Mouse (Mus musculus): ENCODE results near the gene Gm49318. TPM values are rescaled to one million over a fixed set of nuclear protein-coding genes. Genes with fewer than 3 reads are reported as not detected.

Gm49318 gene
- polyA plus RNA-seq, 1 experiment from 2014 or later = not detected

- H3K4me1 ChIP-seq (ENCODE audit: insufficient read depth) = 0 out of 2 replicates have a peak, but pooled peaks cover 6% of the 10 kb centered on the region
- no peak for DNase-seq
- 0 out of 2 replicates have a peak, but pooled peaks cover 3% of the 10 kb centered on the region for H3K27me3 ChIP-seq (ENCODE audit: insufficient read depth, low read length)
- no peak overlapping the region for H3K4me2 ChIP-seq (ENCODE audit: low read depth, low read length)
- H3K9me3 ChIP-seq (ENCODE audit: low read length) = no peaks in the 10 kb centered on the region
- no peaks in the 10 kb centered on the region for H3K36me3 ChIP-seq (replicated peaks; ENCODE audit: insufficient read depth, low read length)
- WGBS (ENCODE audit: insufficient replicate concordance) = 82% methylated on average over 7 of the region's 7 CpGs
- no peak for ATAC-seq
- no peak overlapping the region for H3K4me3 ChIP-seq (ENCODE audit: low read depth, low read length)
- no peak overlapping the region for H3K9ac ChIP-seq (replicated peaks)
- no peak overlapping the region for H3K27ac ChIP-seq (ENCODE audit: low read depth)
- TF ChIP-seq CTCF (IDR thresholded peaks at IDR 0.05; ENCODE audit: low read depth) (no peak), EP300 (IDR thresholded peaks at IDR 0.05; ENCODE audit: low read depth) (no peak)
Observed at GRCm38 (mm10) chr9:22089986-22090385, 18.9 kb upstream of the Gm49318 start.

- TF ChIP-seq CTCF (IDR thresholded peaks at IDR 0.05; ENCODE audit: low read depth) = no peak
- no peak for TF ChIP-seq EP300 (IDR thresholded peaks at IDR 0.05; ENCODE audit: low read depth)
- 0 out of 2 replicates have a peak, but pooled peaks cover 6% of the 10 kb centered on the region for H3K4me1 ChIP-seq (ENCODE audit: insufficient read depth)
- H3K27me3 ChIP-seq (ENCODE audit: insufficient read depth, low read length) = 0 out of 2 replicates have a peak, but pooled peaks cover 3% of the 10 kb centered on the region
- no peak overlapping the region for H3K9ac ChIP-seq (replicated peaks)
- H3K36me3 ChIP-seq (replicated peaks; ENCODE audit: insufficient read depth, low read length) = no peaks in the 10 kb centered on the region
- DNase-seq = no peak
- 98% methylated on average over 7 of the region's 7 CpGs for WGBS (ENCODE audit: insufficient replicate concordance)
- ATAC-seq = no peak
- H3K4me2 ChIP-seq (ENCODE audit: low read depth, low read length) = no peak overlapping the region
- H3K4me3 ChIP-seq (ENCODE audit: low read depth, low read length) = no peak overlapping the region
- H3K9me3 ChIP-seq (ENCODE audit: low read length) = no peaks in the 10 kb centered on the region
- H3K27ac ChIP-seq (ENCODE audit: low read depth) = no peak overlapping the region
Observed at GRCm38 (mm10) chr9:22089281-22089680, 18.2 kb upstream of the Gm49318 start.

GRCm38 (mm10) chr9:22087034-22087618 lies 16.1 kb upstream of the Gm49318 start:
- H3K27me3 ChIP-seq (ENCODE audit: insufficient read depth, low read length) = no peaks in the 10 kb centered on the region
- H3K9me3 ChIP-seq (ENCODE audit: low read length) = no peaks in the 10 kb centered on the region
- H3K9ac ChIP-seq (replicated peaks) = no peak overlapping the region
- no peak overlapping the region for H3K4me2 ChIP-seq (ENCODE audit: low read depth, low read length)
- 0 out of 2 replicates have a peak, but pooled peaks cover 6% of the 10 kb centered on the region for H3K4me1 ChIP-seq (ENCODE audit: insufficient read depth)
- no peak overlapping the region for H3K4me3 ChIP-seq (ENCODE audit: low read depth, low read length)
- DNase-seq (no peak), ATAC-seq (no peak)
- WGBS (ENCODE audit: insufficient replicate concordance) = 74% methylated on average over 2 of the region's 2 CpGs
- no peaks in the 10 kb centered on the region for H3K36me3 ChIP-seq (replicated peaks; ENCODE audit: insufficient read depth, low read length)
- no peak overlapping the region for H3K27ac ChIP-seq (ENCODE audit: low read depth)
- TF ChIP-seq CTCF (IDR thresholded peaks at IDR 0.05; ENCODE audit: low read depth) = 0 out of 2 replicates have a peak, but pooled peaks have one; percentile 2
- no peak for TF ChIP-seq EP300 (IDR thresholded peaks at IDR 0.05; ENCODE audit: low read depth)

- Histone ChIP-seq H3K27me3 (ENCODE audit: insufficient read depth, low read length) (no peaks in the 10 kb centered on the region), H3K9me3 (ENCODE audit: low read length) (no peaks in the 10 kb centered on the region), H3K4me2 (ENCODE audit: low read depth, low read length) (peak overlapping the region; percentile 73), H3K9ac (replicated peaks) (peak overlapping the region; percentile 81), H3K4me3 (ENCODE audit: low read depth, low read length) (peak overlapping the region; percentile 68), H3K4me1 (ENCODE audit: insufficient read depth) (0 out of 2 replicates have a peak, but pooled peaks cover 6% of the 10 kb centered on the region), H3K36me3 (replicated peaks; ENCODE audit: insufficient read depth, low read length) (0 out of 2 replicates have a peak, but pooled peaks cover 3% of the 10 kb centered on the region), H3K27ac (ENCODE audit: low read depth) (peak overlapping the region; percentile 82)
- whole genome bisulfite sequencing (ENCODE audit: insufficient replicate concordance) = 87% methylated on average over 6 of the region's 6 CpGs
- ATAC-seq (no peak), DNase-seq (no peak)
- TF ChIP-seq EP300 (IDR thresholded peaks at IDR 0.05; ENCODE audit: low read depth) (no peak), CTCF (IDR thresholded peaks at IDR 0.05; ENCODE audit: low read depth) (no peak)
Observed at GRCm38 (mm10) chr9:22086012-22086411, 15.0 kb upstream of the Gm49318 start.

GRCm38 (mm10) chr9:22085022-22085834 lies 14.2 kb upstream of the Gm49318 start, which contains the start of gene Ecsit:
Ecsit (minus strand) TSS chr9:22085438.
- Histone ChIP-seq H3K4me2 (ENCODE audit: low read depth, low read length) (peak within 1 kb of the TSS; percentile 73), H3K9ac (replicated peaks) (peak within 1 kb of the TSS; percentile 81), H3K27ac (ENCODE audit: low read depth) (peak within 1 kb of the TSS; percentile 82), H3K4me1 (ENCODE audit: insufficient read depth) (0 out of 2 replicates have a peak, but pooled peaks cover 6% of the 10 kb centered on the region), H3K4me3 (ENCODE audit: low read depth, low read length) (peak within 1 kb of the TSS; percentile 68), H3K9me3 (ENCODE audit: low read length) (no peaks in the 10 kb centered on the region), H3K27me3 (ENCODE audit: insufficient read depth, low read length) (no peaks in the 10 kb centered on the region), H3K36me3 (replicated peaks; ENCODE audit: insufficient read depth, low read length) (0 out of 2 replicates have a peak, but pooled peaks cover 3% of the 10 kb centered on the region)
- WGBS (ENCODE audit: insufficient replicate concordance) = under 1% methylated on average over 48 of the region's 48 CpGs
- peak; percentile 30; the same call in 1 of the 2 replicates for TF ChIP-seq EP300 (IDR thresholded peaks at IDR 0.05; ENCODE audit: low read depth)
- no peak for TF ChIP-seq CTCF (IDR thresholded peaks at IDR 0.05; ENCODE audit: low read depth)
- DNase-seq (peak; percentile 92), ATAC-seq (peak; percentile 99)

- 25% methylated on average over 4 of the region's 4 CpGs for WGBS (ENCODE audit: insufficient replicate concordance)
- H3K36me3 ChIP-seq (replicated peaks; ENCODE audit: insufficient read depth, low read length) = 0 out of 2 replicates have a peak, but pooled peaks cover 6% of the 10 kb centered on the region
- TF ChIP-seq EP300 (IDR thresholded peaks at IDR 0.05; ENCODE audit: low read depth) (no peak), CTCF (IDR thresholded peaks at IDR 0.05; ENCODE audit: low read depth) (no peak)
- DNase-seq (no peak), ATAC-seq (no peak)
- H3K27ac ChIP-seq (ENCODE audit: low read depth) = peak overlapping the region; percentile 82; the same call in 1 of the 2 replicates
- no peaks in the 10 kb centered on the region for H3K27me3 ChIP-seq (ENCODE audit: insufficient read depth, low read length)
- 0 out of 2 replicates have a peak, but pooled peaks cover 6% of the 10 kb centered on the region for H3K4me1 ChIP-seq (ENCODE audit: insufficient read depth)
- peak overlapping the region; percentile 81 for H3K9ac ChIP-seq (replicated peaks)
- H3K4me3 ChIP-seq (ENCODE audit: low read depth, low read length) = peak overlapping the region; percentile 68
- H3K9me3 ChIP-seq (ENCODE audit: low read length) = no peaks in the 10 kb centered on the region
- peak overlapping the region; percentile 73 for H3K4me2 ChIP-seq (ENCODE audit: low read depth, low read length)
Observed at GRCm38 (mm10) chr9:22084667-22085021, 13.6 kb upstream of the Gm49318 start.
